Mouse (Mus musculus) heart, postnatal 0 days (tissue): ENCODE measurements around the gene C130074G19Rik.

Experiments used
- CTCF ChIP-seq: IDR thresholded peaks from 2 replicates; pipeline ENCODE4 v1.5.1; 2016; ENCODE audit warnings: antibody characterized with exemption, control low read depth, low read depth
- EP300 ChIP-seq: IDR thresholded peaks from 2 replicates; pipeline ENCODE4 v1.6.1; 2016; ENCODE audit warnings: antibody characterized with exemption, low read depth

- no peak for TF ChIP-seq CTCF
- TF ChIP-seq EP300: no peak
Observed at GRCm38 (mm10) chr1:184844326-184845066, 38.5 kb downstream of the C130074G19Rik start.
